Mouse (Mus musculus) 3T3-L1 (cell line): ENCODE measurements around the gene Aida.
"Not testable (repeated sequence)": the region's sequence is repeated elsewhere in the genome, so short reads cannot be mapped to it uniquely, and the experiment has no call there.

Source experiments
- DNase-seq: peaks from one replicate; pipeline ENCODE4 v3.0.0-alpha.2; 2015; ENCODE audit warnings: low read depth, low spot score

The Aida gene

DNA sequence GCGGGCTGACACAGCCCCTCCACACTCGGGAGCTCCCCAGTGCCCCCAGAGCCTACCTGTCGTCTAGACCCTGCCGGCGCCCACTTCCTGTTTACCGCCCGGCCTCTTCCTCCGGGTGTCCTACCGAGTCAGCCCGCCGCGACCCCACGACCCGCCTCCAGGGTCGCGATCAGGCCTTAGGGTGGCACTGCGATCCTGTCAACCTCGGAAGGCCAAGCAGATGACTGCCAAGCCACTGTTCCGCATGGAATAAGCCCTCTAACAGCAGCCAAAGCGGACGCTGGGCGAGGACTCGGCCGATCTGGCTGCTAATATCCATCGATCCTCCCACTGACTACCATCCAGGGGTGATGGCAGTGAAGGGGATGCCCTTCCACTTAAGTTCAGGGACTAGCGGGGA lies at the start of gene Aida:
Aida (plus strand) TSS at position 126 of the 400 bp plus-strand sequence.
- DNase-seq: no peak

DNA sequence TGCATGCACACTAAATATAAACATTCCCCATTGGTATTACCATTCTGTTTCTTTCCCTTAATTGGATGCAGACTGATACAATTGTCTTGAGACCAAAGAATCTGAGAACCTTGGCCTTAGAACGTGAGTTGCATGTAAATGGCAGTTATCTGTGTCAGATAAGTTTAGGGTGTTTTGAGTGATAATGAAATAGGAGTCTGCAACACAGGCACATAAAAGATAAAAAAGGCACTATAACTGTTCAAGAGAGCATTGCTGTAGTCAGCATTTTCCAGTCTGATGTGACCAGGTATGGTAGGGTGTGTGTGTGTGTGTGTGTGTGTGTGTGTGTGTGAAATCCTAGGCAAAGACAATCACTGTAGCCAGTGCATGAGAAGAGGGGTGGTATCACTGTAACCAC lies 48.2 kb upstream of the Aida start:
- no peak for DNase-seq

DNA sequence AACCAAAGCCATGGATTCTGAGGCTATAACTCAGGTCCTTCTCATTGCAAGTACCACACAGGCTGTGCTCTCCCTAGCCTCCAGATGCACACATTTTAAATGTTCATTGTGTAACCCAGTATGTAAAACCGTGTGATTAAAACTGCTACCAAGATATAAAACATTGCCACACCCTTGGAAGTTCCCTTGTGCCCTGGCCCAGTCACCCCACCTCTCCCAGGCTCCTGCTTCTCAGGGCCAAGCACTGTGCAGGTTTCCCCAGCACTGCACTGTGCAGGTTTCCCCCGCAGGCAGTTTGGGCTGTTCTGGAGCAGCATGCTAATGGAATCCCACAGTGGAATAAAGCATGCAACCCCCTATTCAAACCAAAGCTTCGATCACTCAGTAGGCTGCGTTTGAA lies 45.8 kb upstream of the Aida start:
- no peak for DNase-seq

DNA sequence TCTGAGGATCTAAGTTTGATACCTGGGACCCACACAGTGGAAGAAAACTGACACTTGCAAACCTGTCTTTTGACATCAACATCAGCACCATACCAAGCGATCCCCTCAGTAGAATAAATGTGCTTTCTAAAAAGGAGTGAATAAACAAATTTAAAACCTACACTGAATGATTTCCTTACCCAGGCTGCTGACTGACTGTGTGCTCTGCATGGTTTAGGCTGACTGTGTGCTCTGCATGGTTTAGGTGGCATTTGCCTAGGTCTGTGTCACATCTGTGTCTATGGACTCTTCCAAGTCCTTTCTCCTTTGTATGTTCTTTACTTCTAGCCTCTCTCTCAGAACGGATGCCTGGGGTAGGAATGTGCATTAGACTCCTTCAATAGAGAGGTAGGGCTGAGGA lies 44.6 kb upstream of the Aida start:
- no peak for DNase-seq

GRCm38 (mm10) chr1:183252574-183252973 lies 43.8 kb upstream of the Aida start:
- DNase-seq: no peak

- peak; percentile 16 for DNase-seq
Measured at GRCm38 (mm10) chr1:183264145-183265008, 32.0 kb upstream of the Aida start.

DNA sequence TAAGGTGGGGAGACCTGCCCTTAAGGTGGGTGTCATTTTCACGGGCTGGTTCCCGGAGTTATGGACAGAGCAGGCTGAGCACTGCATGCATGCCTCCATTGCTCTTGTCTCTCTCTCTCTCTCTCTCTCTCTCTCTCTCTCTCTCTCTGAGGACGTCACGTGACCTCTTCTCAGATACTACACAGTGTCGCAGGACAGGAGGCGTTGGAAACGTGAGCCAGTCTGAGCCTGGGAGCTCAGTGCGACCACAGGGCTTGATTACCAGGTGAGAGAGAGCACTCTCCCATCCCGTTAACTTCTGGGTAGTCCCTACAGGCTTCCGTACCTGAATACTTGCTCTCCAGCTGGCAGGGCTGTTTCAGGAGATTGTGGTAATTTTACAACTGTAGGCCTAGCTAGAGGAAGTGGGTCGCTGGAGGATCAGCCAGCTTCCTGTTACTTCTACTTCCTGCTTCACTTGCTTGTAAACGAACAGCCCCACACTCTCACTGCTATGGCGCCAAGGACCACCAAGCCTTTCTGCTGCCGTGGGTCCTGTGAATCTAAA lies 30.4 kb upstream of the Aida start:
- DNase-seq: no peak

- DNase-seq: no peak
Measured at GRCm38 (mm10) chr1:183267666-183268065, 28.7 kb upstream of the Aida start.

- peak; percentile 73 for DNase-seq
Measured at GRCm38 (mm10) chr1:183272867-183273818, 23.2 kb upstream of the Aida start.

DNA sequence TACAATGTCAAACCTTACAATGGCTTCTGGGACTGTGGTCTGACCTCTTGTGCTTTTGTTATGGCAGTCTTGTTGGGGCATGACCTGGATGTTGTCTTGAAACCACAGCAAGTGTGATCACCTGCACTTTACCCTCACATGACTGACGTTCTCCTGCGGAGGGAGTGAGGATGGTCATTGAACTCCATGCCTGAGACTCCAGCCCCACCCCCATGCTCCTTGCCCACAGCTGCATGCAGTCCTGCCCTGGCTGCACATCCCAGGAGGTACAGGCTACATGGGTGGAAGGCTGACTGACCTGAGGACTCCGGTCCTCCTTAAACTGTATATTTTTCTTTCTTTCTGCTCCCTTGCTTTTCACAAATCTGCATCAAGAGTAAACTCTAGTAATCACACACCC lies 22.0 kb upstream of the Aida start:
- no peak for DNase-seq

DNA sequence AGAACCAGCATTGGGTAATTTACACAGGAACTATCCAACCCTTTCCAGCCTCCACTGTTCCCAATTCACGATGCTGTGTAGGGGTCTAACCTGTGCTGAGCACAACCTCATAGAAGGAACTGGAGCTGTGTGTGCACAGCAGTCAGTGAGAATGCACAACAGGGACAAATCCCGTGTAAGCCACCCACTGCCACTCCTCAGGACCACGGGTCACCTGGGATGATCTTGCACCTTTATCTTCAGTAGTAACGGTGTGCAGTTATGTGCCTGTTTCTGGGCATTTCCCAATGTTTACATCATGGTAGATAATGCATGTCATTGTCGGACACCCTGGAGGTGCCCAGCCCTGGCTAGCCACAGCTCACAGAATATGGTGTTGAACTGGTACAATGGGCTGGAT lies 20.6 kb upstream of the Aida start:
- DNase-seq: no peak

DNA sequence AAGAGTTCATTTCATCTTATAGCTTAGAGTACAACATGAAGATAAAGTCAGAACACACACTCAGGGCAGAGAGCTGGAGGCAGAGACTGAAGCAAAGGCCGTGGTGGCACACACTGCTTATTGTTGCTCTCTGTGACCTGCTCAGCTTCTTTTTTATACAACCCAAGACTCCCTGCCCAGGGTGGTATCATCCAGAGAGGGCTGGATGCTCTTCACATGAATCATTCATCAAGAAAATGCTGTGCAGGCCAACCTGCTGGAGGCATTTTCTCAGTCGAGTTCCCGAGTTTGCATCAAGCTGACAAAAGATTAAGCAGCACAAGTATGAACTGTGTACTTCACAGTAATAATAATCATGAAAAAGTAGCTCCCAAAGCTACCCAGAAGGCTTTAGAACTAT lies 8.0 kb upstream of the Aida start:
- peak; percentile 53 for DNase-seq

DNA sequence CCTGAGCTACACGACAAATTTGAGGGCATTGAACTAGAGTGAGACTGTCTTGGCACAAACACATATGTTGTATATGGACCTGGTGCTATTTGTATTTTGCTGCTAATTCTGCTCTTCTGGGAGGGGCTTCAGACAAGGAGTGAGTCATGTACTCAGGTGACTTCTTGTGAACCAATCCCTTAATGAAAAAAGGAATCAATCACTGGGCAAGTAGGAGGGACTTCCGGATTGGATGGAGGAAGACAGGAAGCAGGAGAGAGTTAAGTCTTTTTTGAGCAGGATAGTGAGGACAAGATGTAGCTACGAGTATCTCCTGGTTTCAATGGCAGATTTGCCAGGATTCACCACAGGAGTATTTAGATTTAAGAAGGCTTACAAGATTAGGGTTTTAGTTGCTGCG lies 6.8 kb upstream of the Aida start:
- DNase-seq: peak; percentile 23

DNA sequence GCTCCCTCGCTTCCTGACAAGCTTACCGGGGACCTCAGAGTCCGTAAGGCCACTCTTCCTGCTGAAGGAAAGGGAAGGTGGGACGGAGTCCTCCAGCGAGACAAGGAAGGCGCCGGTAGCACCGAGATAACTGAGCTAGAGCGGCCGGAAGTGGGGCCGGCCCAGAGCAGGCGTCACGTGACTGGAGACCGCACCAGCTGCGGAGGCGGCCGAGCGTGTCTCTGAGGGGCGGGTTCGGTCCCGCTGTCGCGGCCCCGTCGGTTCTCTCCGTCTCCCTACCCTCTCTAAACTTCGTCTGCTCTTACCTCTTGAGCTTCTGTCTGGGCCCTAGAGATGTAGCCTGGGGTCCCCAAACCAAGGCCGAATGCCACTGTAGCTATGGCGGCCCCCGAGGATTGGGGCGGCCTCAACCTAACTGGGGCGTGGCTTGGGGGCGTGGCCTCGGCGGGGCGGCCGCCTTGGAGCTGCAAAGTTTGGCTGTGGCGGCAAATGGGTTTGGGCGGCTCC lies 540 bp downstream of the Aida start, which contains the start of gene Brox:
Brox (minus strand) TSS at position 393 of the 507 bp plus-strand sequence.
- peak; percentile 93 for DNase-seq

DNA sequence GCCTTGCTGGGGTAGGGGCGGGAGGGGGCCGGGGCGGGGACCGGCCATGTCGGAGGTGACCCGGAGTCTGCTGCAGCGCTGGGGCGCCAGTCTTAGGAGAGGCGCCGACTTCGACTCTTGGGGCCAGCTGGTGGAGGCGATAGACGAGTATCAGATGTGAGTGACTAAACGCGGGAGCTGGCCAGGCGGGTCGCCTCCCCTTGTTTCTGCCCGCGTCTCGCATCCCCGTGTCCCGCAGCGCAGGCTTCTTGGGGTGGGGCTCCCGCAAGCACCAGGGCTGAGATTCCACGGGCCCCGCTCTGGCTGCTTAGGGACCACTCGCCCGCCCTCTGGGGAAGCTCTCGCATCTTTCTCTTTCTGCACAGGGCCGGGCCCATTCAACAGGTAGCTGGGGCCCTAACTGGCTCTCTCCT lies 1.1 kb downstream of the Aida start:
- DNase-seq: no peak

GRCm38 (mm10) chr1:183297886-183298489 lies 1.6 kb downstream of the Aida start:
- DNase-seq: peak; percentile 84

- peak; percentile 100 for DNase-seq
Measured at GRCm38 (mm10) chr1:183299161-183299560, 2.8 kb downstream of the Aida start.

- DNase-seq: no peak
Measured at GRCm38 (mm10) chr1:183307555-183307954, 11.2 kb downstream of the Aida start.

DNA sequence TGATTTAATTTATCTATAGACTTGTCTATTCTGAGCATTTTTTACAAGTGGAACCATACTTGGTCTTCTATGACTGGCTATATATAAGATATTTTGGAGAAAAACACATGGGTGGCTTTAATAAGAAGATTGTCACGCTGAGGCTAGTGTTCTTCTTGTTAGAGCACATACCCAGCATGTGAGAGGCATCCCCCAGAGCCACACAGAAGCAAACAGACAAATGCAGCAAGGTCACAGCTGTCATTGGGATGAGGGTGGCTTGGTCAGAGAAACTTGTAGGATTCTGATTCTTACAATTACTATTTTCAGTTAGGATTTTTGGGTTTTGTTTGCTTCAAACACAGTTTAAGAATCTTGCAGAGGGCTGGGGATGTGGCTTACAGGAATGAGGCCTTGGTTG lies 12.1 kb downstream of the Aida start:
- DNase-seq: no peak

- not testable (repeated sequence) for DNase-seq
Measured at GRCm38 (mm10) chr1:183309601-183310000, 13.2 kb downstream of the Aida start.

GRCm38 (mm10) chr1:183312076-183312475 lies 15.7 kb downstream of the Aida start:
- DNase-seq: no peak
